Mouse (Mus musculus) C2C12 (cell line): ENCODE measurements around the gene S1pr5.

Experiments used
- CEBPB ChIP-seq: IDR thresholded peaks from one replicate; pipeline ENCODE4 v1.6.1; 2011; ENCODE audit warnings: low read depth, mild to moderate bottlenecking, control low read depth, moderate library complexity
- CTCF ChIP-seq: IDR thresholded peaks from one replicate; pipeline ENCODE4 v1.5.1; 2011; ENCODE audit not compliant: control insufficient read depth, insufficient read depth, insufficient read length
- FOSL1 ChIP-seq: IDR thresholded peaks from one replicate; pipeline ENCODE4 v1.8.0; 2011; ENCODE audit warnings: mild to moderate bottlenecking, low read length; ENCODE audit not compliant: poor library complexity, insufficient read depth, severe bottlenecking
- MAX ChIP-seq: IDR thresholded peaks from one replicate; pipeline ENCODE4 v1.6.1; 2011; ENCODE audit warnings: mild to moderate bottlenecking, control low read depth
- MYOG ChIP-seq: IDR thresholded peaks from one replicate; pipeline ENCODE4 v1.6.1; 2011; ENCODE audit not compliant: control insufficient read depth, insufficient read length; ENCODE audit errors: extremely low read depth
- USF1 ChIP-seq: IDR thresholded peaks from one replicate; pipeline ENCODE4 v1.6.1; 2011; ENCODE audit warnings: low read depth, mild to moderate bottlenecking, control low read depth, moderate library complexity

- TF ChIP-seq USF1 (no peak), CTCF (no peak), FOSL1 (no peak), CEBPB (no peak), MYOG (no peak), MAX (no peak)
Observed at GRCm38 (mm10) chr9:21198960-21199359, 49.3 kb downstream of the S1pr5 start.
